Mouse (Mus musculus): ENCODE measurements around the gene Akr1c6. TPM values are rescaled to one million over a fixed set of nuclear protein-coding genes. Genes with fewer than 3 reads are reported as not detected.
"Not testable (repeated sequence)": the region's sequence is repeated elsewhere in the genome, so short reads cannot be mapped to it uniquely, and the experiment has no call there.

Akr1c6 gene
- polyA plus RNA-seq (2012; rRNA removed), result 0.08 TPM in 1 of 2 replicates, not detected in the other

GRCm38 (mm10) chr13:4434006-4434405, at the start of gene Akr1c6:
Akr1c6 (plus strand) TSS chr13:4434306.
- Histone ChIP-seq H3K4me3 (replicated peaks; ENCODE audit: extremely low read depth, low read depth, low read length) (no peak within 1 kb of the TSS), H3K4me1 (ENCODE audit: control insufficient read depth, insufficient read depth, low read length) (no peaks in the 10 kb centered on the region)
- DNase-seq, result no peak
- TF ChIP-seq CTCF (IDR thresholded peaks at IDR 0.05; ENCODE audit: insufficient read depth, low read length) (no peak), POLR2A (IDR thresholded peaks at IDR 0.05; ENCODE audit: borderline replicate concordance, extremely low read depth, low read depth, low read length) (no peak)

- no peak overlapping the region for H3K4me3 ChIP-seq (replicated peaks; ENCODE audit: extremely low read depth, low read depth, low read length)
- no peak for TF ChIP-seq CTCF (IDR thresholded peaks at IDR 0.05; ENCODE audit: insufficient read depth, low read length)
- no peak for TF ChIP-seq POLR2A (IDR thresholded peaks at IDR 0.05; ENCODE audit: borderline replicate concordance, extremely low read depth, low read depth, low read length)
- 64% methylated on average over 1 of the region's 1 CpGs for WGBS
- no peak for DNase-seq
- H3K4me1 ChIP-seq (ENCODE audit: control insufficient read depth, insufficient read depth, low read length), result no peaks in the 10 kb centered on the region
Measured at GRCm38 (mm10) chr13:4384918-4385317, 49.2 kb upstream of the Akr1c6 start.

- H3K4me1 ChIP-seq (ENCODE audit: control insufficient read depth, insufficient read depth, low read length), result no peaks in the 10 kb centered on the region
Measured at GRCm38 (mm10) chr13:4385541-4385940, 48.6 kb upstream of the Akr1c6 start.

GRCm38 (mm10) chr13:4388762-4389446, 45.2 kb upstream of the Akr1c6 start:
- TF ChIP-seq CTCF (IDR thresholded peaks at IDR 0.05; ENCODE audit: insufficient read depth, low read length) (no peak), POLR2A (IDR thresholded peaks at IDR 0.05; ENCODE audit: borderline replicate concordance, extremely low read depth, low read depth, low read length) (no peak)

More at GRCm38 (mm10) chr13:4385541-4385940, 48.6 kb upstream of the Akr1c6 start:
- no peak overlapping the region for H3K4me3 ChIP-seq (replicated peaks; ENCODE audit: extremely low read depth, low read depth, low read length)
- TF ChIP-seq CTCF (IDR thresholded peaks at IDR 0.05; ENCODE audit: insufficient read depth, low read length) (no peak), POLR2A (IDR thresholded peaks at IDR 0.05; ENCODE audit: borderline replicate concordance, extremely low read depth, low read depth, low read length) (no peak)
- DNase-seq, result no peak

GRCm38 (mm10) chr13:4400360-4400759, 33.7 kb upstream of the Akr1c6 start:
- not testable (repeated sequence) for DNase-seq; H3K4me1 ChIP-seq (ENCODE audit: control insufficient read depth, insufficient read depth, low read length); H3K4me3 ChIP-seq (replicated peaks; ENCODE audit: extremely low read depth, low read depth, low read length)
- WGBS, result 51% methylated on average over 1 of the region's 1 CpGs

More at GRCm38 (mm10) chr13:4388762-4389446, 45.2 kb upstream of the Akr1c6 start:
- WGBS, result 73% methylated on average over 2 of the region's 2 CpGs
- DNase-seq, result no peak
- H3K4me1 ChIP-seq (ENCODE audit: control insufficient read depth, insufficient read depth, low read length), result no peaks in the 10 kb centered on the region
- no peak overlapping the region for H3K4me3 ChIP-seq (replicated peaks; ENCODE audit: extremely low read depth, low read depth, low read length)

GRCm38 (mm10) chr13:4400831-4401230, 33.3 kb upstream of the Akr1c6 start:
- no peak for DNase-seq
- Histone ChIP-seq H3K4me3 (replicated peaks; ENCODE audit: extremely low read depth, low read depth, low read length) (no peak overlapping the region), H3K4me1 (ENCODE audit: control insufficient read depth, insufficient read depth, low read length) (no peaks in the 10 kb centered on the region)
- 84% methylated on average over 2 of the region's 2 CpGs for WGBS
- TF ChIP-seq CTCF (IDR thresholded peaks at IDR 0.05; ENCODE audit: insufficient read depth, low read length) (no peak), POLR2A (IDR thresholded peaks at IDR 0.05; ENCODE audit: borderline replicate concordance, extremely low read depth, low read depth, low read length) (no peak)

- no peaks in the 10 kb centered on the region for H3K4me1 ChIP-seq (ENCODE audit: control insufficient read depth, insufficient read depth, low read length)
- no peak for DNase-seq
- TF ChIP-seq CTCF (IDR thresholded peaks at IDR 0.05; ENCODE audit: insufficient read depth, low read length), result no peak
- no peak for TF ChIP-seq POLR2A (IDR thresholded peaks at IDR 0.05; ENCODE audit: borderline replicate concordance, extremely low read depth, low read depth, low read length)
- H3K4me3 ChIP-seq (replicated peaks; ENCODE audit: extremely low read depth, low read depth, low read length), result no peak overlapping the region
Measured at GRCm38 (mm10) chr13:4402221-4402620, 31.9 kb upstream of the Akr1c6 start.

- H3K4me3 ChIP-seq (replicated peaks; ENCODE audit: extremely low read depth, low read depth, low read length), result no peak overlapping the region
- TF ChIP-seq CTCF (IDR thresholded peaks at IDR 0.05; ENCODE audit: insufficient read depth, low read length), result no peak
- no peaks in the 10 kb centered on the region for H3K4me1 ChIP-seq (ENCODE audit: control insufficient read depth, insufficient read depth, low read length)
- DNase-seq, result no peak
Measured at GRCm38 (mm10) chr13:4404726-4405125, 29.4 kb upstream of the Akr1c6 start.

- TF ChIP-seq POLR2A (IDR thresholded peaks at IDR 0.05; ENCODE audit: borderline replicate concordance, extremely low read depth, low read depth, low read length), result no peak
- no peak for TF ChIP-seq CTCF (IDR thresholded peaks at IDR 0.05; ENCODE audit: insufficient read depth, low read length)
- 61% methylated on average over 1 of the region's 1 CpGs for WGBS
- H3K4me1 ChIP-seq (ENCODE audit: control insufficient read depth, insufficient read depth, low read length), result no peaks in the 10 kb centered on the region
- DNase-seq, result no peak
- H3K4me3 ChIP-seq (replicated peaks; ENCODE audit: extremely low read depth, low read depth, low read length), result no peak overlapping the region
Measured at GRCm38 (mm10) chr13:4406771-4407170, 27.3 kb upstream of the Akr1c6 start.

- whole genome bisulfite sequencing, result 82% methylated on average over 2 of the region's 2 CpGs
- Histone ChIP-seq H3K4me3 (replicated peaks; ENCODE audit: extremely low read depth, low read depth, low read length) (no peak overlapping the region), H3K4me1 (ENCODE audit: control insufficient read depth, insufficient read depth, low read length) (no peaks in the 10 kb centered on the region)
- TF ChIP-seq POLR2A (IDR thresholded peaks at IDR 0.05; ENCODE audit: borderline replicate concordance, extremely low read depth, low read depth, low read length), result no peak
- no peak for DNase-seq
Measured at GRCm38 (mm10) chr13:4428558-4428957, 5.5 kb upstream of the Akr1c6 start.
